Mouse (Mus musculus): ENCODE results near the gene Cenpq.

The Cenpq gene

GRCm38 (mm10) chr17:40934420-40935231 lies at the start of gene Cenpq, which contains the start of gene Mut:
Gene Cenpq (minus strand): TSS chr17:40935047.
Gene Mut (plus strand): TSS chr17:40934685.
- peak; percentile 98 to 99 for DNase-seq (ENCODE audit: inconsistent age in 2 of 2, low spot score in 1 of 2)

- peak in 1 of 2 experiments; percentile 39 for DNase-seq (ENCODE audit: inconsistent age in 2 of 2, low spot score in 1 of 2)
Measured at GRCm38 (mm10) chr17:40977914-40978313, 43.1 kb upstream of the Cenpq start.

GRCm38 (mm10) chr17:40948518-40948917 lies 13.7 kb upstream of the Cenpq start:
- DNase-seq (ENCODE audit: inconsistent age in 2 of 2, low spot score in 1 of 2) = peak; percentile 76 to 85

- DNase-seq (ENCODE audit: inconsistent age in 2 of 2, low spot score in 1 of 2) = no peak
Measured at GRCm38 (mm10) chr17:40933985-40934384, 862 bp downstream of the Cenpq start.

- no peak for DNase-seq (ENCODE audit: inconsistent age in 2 of 2, low spot score in 1 of 2)
Measured at GRCm38 (mm10) chr17:40915499-40915898, 19.3 kb downstream of the Cenpq start.

- no peak for DNase-seq (ENCODE audit: inconsistent age in 2 of 2, low spot score in 1 of 2)
Measured at GRCm38 (mm10) chr17:40914250-40914649, 20.6 kb downstream of the Cenpq start, which contains the start of gene Glyatl3. Gene Glyatl3 (minus strand): TSS chr17:40914350.

- peak; percentile 4 to 18 for DNase-seq (ENCODE audit: inconsistent age in 2 of 2, low spot score in 1 of 2)
Measured at GRCm38 (mm10) chr17:40904721-40905154, 30.1 kb downstream of the Cenpq start.

- DNase-seq (ENCODE audit: inconsistent age in 2 of 2, low spot score in 1 of 2) = peak in 1 of 2 experiments; percentile 22
Measured at GRCm38 (mm10) chr17:40904056-40904597, 30.7 kb downstream of the Cenpq start.

- no peak for DNase-seq (ENCODE audit: inconsistent age in 2 of 2, low spot score in 1 of 2)
Measured at GRCm38 (mm10) chr17:40903345-40903744, 31.5 kb downstream of the Cenpq start.

GRCm38 (mm10) chr17:40899783-40900363 lies 35.0 kb downstream of the Cenpq start:
- DNase-seq (ENCODE audit: inconsistent age in 2 of 2, low spot score in 1 of 2) = no peak

- DNase-seq (ENCODE audit: inconsistent age in 2 of 2, low spot score in 1 of 2) = peak in 1 of 2 experiments; percentile 45
Measured at GRCm38 (mm10) chr17:40896863-40897262, 38.0 kb downstream of the Cenpq start.

GRCm38 (mm10) chr17:40887849-40888536 lies 46.9 kb downstream of the Cenpq start:
- DNase-seq (ENCODE audit: inconsistent age in 2 of 2, low spot score in 1 of 2) = no peak

- no peak for DNase-seq (ENCODE audit: inconsistent age in 2 of 2, low spot score in 1 of 2)
Measured at GRCm38 (mm10) chr17:40885155-40885554, 49.7 kb downstream of the Cenpq start.

- no peak for DNase-seq (ENCODE audit: inconsistent age in 2 of 2, low spot score in 1 of 2)
Measured at GRCm38 (mm10) chr17:40882172-40882571, 52.7 kb downstream of the Cenpq start.

GRCm38 (mm10) chr17:40879924-40880691 lies 54.7 kb downstream of the Cenpq start, which contains the start of gene 9130008F23Rik:
Gene 9130008F23Rik (minus strand): TSS chr17:40880559.
- peak; percentile 49 to 83 for DNase-seq (ENCODE audit: inconsistent age in 2 of 2, low spot score in 1 of 2)

GRCm38 (mm10) chr17:40879528-40879923 lies 55.3 kb downstream of the Cenpq start:
- no peak for DNase-seq (ENCODE audit: inconsistent age in 2 of 2, low spot score in 1 of 2)

GRCm38 (mm10) chr17:40877741-40878140 lies 57.1 kb downstream of the Cenpq start:
- no peak for DNase-seq (ENCODE audit: inconsistent age in 2 of 2, low spot score in 1 of 2)

- DNase-seq (ENCODE audit: inconsistent age in 2 of 2, low spot score in 1 of 2) = no peak
Measured at GRCm38 (mm10) chr17:40875568-40875967, 59.3 kb downstream of the Cenpq start.

- no peak for DNase-seq (ENCODE audit: inconsistent age in 2 of 2, low spot score in 1 of 2)
Measured at GRCm38 (mm10) chr17:40874701-40875100, 60.1 kb downstream of the Cenpq start.

GRCm38 (mm10) chr17:40873582-40874011 lies 61.2 kb downstream of the Cenpq start:
- peak; percentile 19 to 64 for DNase-seq (ENCODE audit: inconsistent age in 2 of 2, low spot score in 1 of 2)

All from adrenal gland, adult (tissue).